Mouse (Mus musculus): ENCODE measurements around the gene Itpkb. TPM values are rescaled to one million over a fixed set of nuclear protein-coding genes. Genes with fewer than 3 reads are reported as not detected.

The Itpkb gene
- polyA plus RNA-seq, 1 experiment from 2014 or later = 3.7 TPM

GRCm38 (mm10) chr1:180426405-180426804 lies 96.1 kb downstream of the Itpkb start:
- Histone ChIP-seq H3K27ac (replicated peaks) (no peak overlapping the region), H3K4me2 (replicated peaks; ENCODE audit: low read depth) (no peak overlapping the region), H3K9ac (ENCODE audit: low read length) (no peak overlapping the region), H3K4me1 (replicated peaks; ENCODE audit: control insufficient read depth, insufficient read depth) (no peaks in the 10 kb centered on the region), H3K36me3 (ENCODE audit: control insufficient read depth, insufficient read depth, low read length) (0 out of 2 replicates have a peak, but pooled peaks cover 5% of the 10 kb centered on the region), H3K27me3 (ENCODE audit: control insufficient read depth, insufficient read depth, low read length) (no peaks in the 10 kb centered on the region), H3K4me3 (ENCODE audit: low read depth, low read length) (no peak overlapping the region), H3K9me3 (ENCODE audit: control insufficient read depth, low read length) (no peaks in the 10 kb centered on the region)
- no peak for TF ChIP-seq EP300 (optimal IDR thresholded peaks at IDR 0.05)
- no peak for TF ChIP-seq CTCF (IDR thresholded peaks at IDR 0.05; ENCODE audit: low read depth)
- 85% methylated on average over 6 of the region's 6 CpGs for WGBS
- DNase-seq (ENCODE audit: low spot score) (no peak), ATAC-seq (ENCODE audit: low FRiP score, low TSS enrichment) (no peak)

GRCm38 (mm10) chr1:180427685-180428084 lies 97.4 kb downstream of the Itpkb start:
- peak overlapping the region; percentile 46; the same call in 1 of the 2 replicates for H3K27ac ChIP-seq (replicated peaks)
- TF ChIP-seq EP300 (optimal IDR thresholded peaks at IDR 0.05) (no peak), CTCF (IDR thresholded peaks at IDR 0.05; ENCODE audit: low read depth) (no peak)
- no peak for DNase-seq (ENCODE audit: low spot score)
- no peak overlapping the region for H3K4me2 ChIP-seq (replicated peaks; ENCODE audit: low read depth)
- no peak overlapping the region for H3K9ac ChIP-seq (ENCODE audit: low read length)
- H3K4me3 ChIP-seq (ENCODE audit: low read depth, low read length) = no peak overlapping the region
- no peaks in the 10 kb centered on the region for H3K9me3 ChIP-seq (ENCODE audit: control insufficient read depth, low read length)
- no peaks in the 10 kb centered on the region for H3K4me1 ChIP-seq (replicated peaks; ENCODE audit: control insufficient read depth, insufficient read depth)
- no peaks in the 10 kb centered on the region for H3K27me3 ChIP-seq (ENCODE audit: control insufficient read depth, insufficient read depth, low read length)
- WGBS = 49% methylated on average over 10 of the region's 10 CpGs
- ATAC-seq (ENCODE audit: low FRiP score, low TSS enrichment) = no peak
- H3K36me3 ChIP-seq (ENCODE audit: control insufficient read depth, insufficient read depth, low read length) = 0 out of 2 replicates have a peak, but pooled peaks cover 3% of the 10 kb centered on the region

- Histone ChIP-seq H3K9ac (ENCODE audit: low read length) (no peak overlapping the region), H3K4me3 (ENCODE audit: low read depth, low read length) (no peak overlapping the region), H3K36me3 (ENCODE audit: control insufficient read depth, insufficient read depth, low read length) (no peaks in the 10 kb centered on the region), H3K4me1 (replicated peaks; ENCODE audit: control insufficient read depth, insufficient read depth) (0 out of 2 replicates have a peak, but pooled peaks cover 2% of the 10 kb centered on the region), H3K9me3 (ENCODE audit: control insufficient read depth, low read length) (no peaks in the 10 kb centered on the region), H3K27me3 (ENCODE audit: control insufficient read depth, insufficient read depth, low read length) (no peaks in the 10 kb centered on the region), H3K27ac (replicated peaks) (peak overlapping the region; percentile 46; the same call in 1 of the 2 replicates), H3K4me2 (replicated peaks; ENCODE audit: low read depth) (no peak overlapping the region)
- no peak; the same call in 1 of the 2 replicates for ATAC-seq (ENCODE audit: low FRiP score, low TSS enrichment)
- peak; percentile 49 for DNase-seq (ENCODE audit: low spot score)
- TF ChIP-seq EP300 (optimal IDR thresholded peaks at IDR 0.05) (no peak), CTCF (IDR thresholded peaks at IDR 0.05; ENCODE audit: low read depth) (peak; percentile 98)
- WGBS = 14% methylated on average over 9 of the region's 9 CpGs
Observed at GRCm38 (mm10) chr1:180428101-180428712, 97.9 kb downstream of the Itpkb start.

- Histone ChIP-seq H3K4me3 (ENCODE audit: low read depth, low read length) (no peak overlapping the region), H3K4me1 (replicated peaks; ENCODE audit: control insufficient read depth, insufficient read depth) (0 out of 2 replicates have a peak, but pooled peaks cover 4% of the 10 kb centered on the region), H3K36me3 (ENCODE audit: control insufficient read depth, insufficient read depth, low read length) (no peaks in the 10 kb centered on the region), H3K4me2 (replicated peaks; ENCODE audit: low read depth) (no peak overlapping the region), H3K27me3 (ENCODE audit: control insufficient read depth, insufficient read depth, low read length) (no peaks in the 10 kb centered on the region), H3K27ac (replicated peaks) (peak overlapping the region; percentile 35; the same call in 1 of the 2 replicates), H3K9ac (ENCODE audit: low read length) (peak overlapping the region; percentile 31; the same call in 1 of the 2 replicates), H3K9me3 (ENCODE audit: control insufficient read depth, low read length) (no peaks in the 10 kb centered on the region)
- ATAC-seq (ENCODE audit: low FRiP score, low TSS enrichment) (no peak), DNase-seq (ENCODE audit: low spot score) (no peak)
- 70% methylated on average over 8 of the region's 8 CpGs for WGBS
- TF ChIP-seq CTCF (IDR thresholded peaks at IDR 0.05; ENCODE audit: low read depth) (no peak), EP300 (optimal IDR thresholded peaks at IDR 0.05) (no peak)
Observed at GRCm38 (mm10) chr1:180428871-180429270, 98.6 kb downstream of the Itpkb start.

GRCm38 (mm10) chr1:180429819-180430218 lies 99.5 kb downstream of the Itpkb start:
- 46% methylated on average over 5 of the region's 5 CpGs for WGBS
- ATAC-seq (ENCODE audit: low FRiP score, low TSS enrichment) = no peak
- Histone ChIP-seq H3K4me3 (ENCODE audit: low read depth, low read length) (no peak overlapping the region), H3K27ac (replicated peaks) (no peak overlapping the region), H3K4me2 (replicated peaks; ENCODE audit: low read depth) (no peak overlapping the region), H3K9me3 (ENCODE audit: control insufficient read depth, low read length) (no peaks in the 10 kb centered on the region), H3K36me3 (ENCODE audit: control insufficient read depth, insufficient read depth, low read length) (no peaks in the 10 kb centered on the region), H3K4me1 (replicated peaks; ENCODE audit: control insufficient read depth, insufficient read depth) (0 out of 2 replicates have a peak, but pooled peaks cover 4% of the 10 kb centered on the region), H3K9ac (ENCODE audit: low read length) (no peak overlapping the region), H3K27me3 (ENCODE audit: control insufficient read depth, insufficient read depth, low read length) (no peaks in the 10 kb centered on the region)
- TF ChIP-seq EP300 (optimal IDR thresholded peaks at IDR 0.05) (no peak), CTCF (IDR thresholded peaks at IDR 0.05; ENCODE audit: low read depth) (no peak)
- no peak for DNase-seq (ENCODE audit: low spot score)

GRCm38 (mm10) chr1:180431833-180432232 lies 101.5 kb downstream of the Itpkb start:
- no peaks in the 10 kb centered on the region for H3K9me3 ChIP-seq (ENCODE audit: control insufficient read depth, low read length)
- TF ChIP-seq CTCF (IDR thresholded peaks at IDR 0.05; ENCODE audit: low read depth) (peak; percentile 36), EP300 (optimal IDR thresholded peaks at IDR 0.05) (no peak)
- ATAC-seq (ENCODE audit: low FRiP score, low TSS enrichment) (no peak), DNase-seq (ENCODE audit: low spot score) (no peak)
- H3K9ac ChIP-seq (ENCODE audit: low read length) = no peak overlapping the region
- H3K27ac ChIP-seq (replicated peaks) = no peak overlapping the region
- H3K4me1 ChIP-seq (replicated peaks; ENCODE audit: control insufficient read depth, insufficient read depth) = 0 out of 2 replicates have a peak, but pooled peaks cover 4% of the 10 kb centered on the region
- WGBS = 76% methylated on average over 12 of the region's 12 CpGs
- no peaks in the 10 kb centered on the region for H3K36me3 ChIP-seq (ENCODE audit: control insufficient read depth, insufficient read depth, low read length)
- H3K27me3 ChIP-seq (ENCODE audit: control insufficient read depth, insufficient read depth, low read length) = no peaks in the 10 kb centered on the region
- no peak overlapping the region for H3K4me2 ChIP-seq (replicated peaks; ENCODE audit: low read depth)
- no peak overlapping the region for H3K4me3 ChIP-seq (ENCODE audit: low read depth, low read length)
